Mouse (Mus musculus): ENCODE measurements around the gene Btbd2. TPM values are rescaled to one million over a fixed set of nuclear protein-coding genes. Genes with fewer than 3 reads are reported as not detected.

Gene Btbd2
- total RNA-seq, 1 experiment from 2014 or later: 14.6 TPM

Other genes starting within 250 kb of the Btbd2 start
- 18.9 to 30.0 TPM (median 26.1 TPM) in 3 replicates for gene Tcf3, start 223.4 kb downstream of the Btbd2 start, total RNA-seq (2017)
- gene Onecut3, start 162.2 kb downstream of the Btbd2 start, total RNA-seq (2017): not detected in 3 replicates
- gene Atp8b3, start 117.9 kb downstream of the Btbd2 start, total RNA-seq (2017): 1.0 to 1.6 TPM in 2 of 3 replicates, not detected in the other
- gene Rexo1, start 95.5 kb downstream of the Btbd2 start, total RNA-seq (2017): 21.1 to 32.2 TPM (median 24.1 TPM) in 3 replicates
- 5.1 to 8.5 TPM (median 8.2 TPM) in 3 replicates for gene Klf16, start 79.8 kb downstream of the Btbd2 start, total RNA-seq (2017)
- gene Abhd17a, start 66.7 kb downstream of the Btbd2 start, total RNA-seq (2017): 15.2 to 20.8 TPM (median 17.0 TPM) in 3 replicates
- gene Scamp4, start 54.2 kb downstream of the Btbd2 start, total RNA-seq (2017): 6.0 to 11.2 TPM (median 7.9 TPM) in 3 replicates
- gene Adat3, start 54.2 kb downstream of the Btbd2 start, total RNA-seq (2017): 1.8 TPM in 1 of 3 replicates, not detected in the others
- gene Gm49322, start 51.0 kb downstream of the Btbd2 start, total RNA-seq (2017): 0.78 to 1.0 TPM in 2 of 3 replicates, not detected in the other
- 174 to 193 TPM (median 192 TPM) in 3 replicates for gene Csnk1g2, start 34.2 kb downstream of the Btbd2 start, total RNA-seq (2017)
- gene Mknk2, start 21.0 kb upstream of the Btbd2 start, total RNA-seq (2017): 56.7 to 115 TPM (median 94.0 TPM) in 3 replicates
- gene Mob3a, start 44.9 kb upstream of the Btbd2 start, total RNA-seq (2017): 57.4 to 129 TPM (median 87.2 TPM) in 3 replicates
- gene Izumo4, start 45.1 kb upstream of the Btbd2 start, total RNA-seq (2017): 10.6 to 17.9 TPM (median 17.1 TPM) in 3 replicates
- 65.5 to 110 TPM (median 103 TPM) in 3 replicates for gene Ap3d1, start 85.2 kb upstream of the Btbd2 start, total RNA-seq (2017)
- gene Dot1l, start 98.1 kb upstream of the Btbd2 start, total RNA-seq (2017): 5.2 to 17.7 TPM (median 6.3 TPM) in 3 replicates
- gene Sf3a2, start 141.1 kb upstream of the Btbd2 start, total RNA-seq (2017): 9.4 to 23.3 TPM (median 10.7 TPM) in 3 replicates
- 29.4 to 59.3 TPM (median 41.3 TPM) in 3 replicates for gene Plekhj1, start 141.6 kb upstream of the Btbd2 start, total RNA-seq (2017)
- gene Amh, start 148.2 kb upstream of the Btbd2 start, total RNA-seq (2017): not detected in 3 replicates
- gene Jsrp1, start 156.4 kb upstream of the Btbd2 start, total RNA-seq (2017): not detected in 3 replicates
- 242 to 281 TPM (median 259 TPM) in 3 replicates for gene Oaz1, start 169.6 kb upstream of the Btbd2 start, total RNA-seq (2017)
- gene Lingo3, start 187.0 kb upstream of the Btbd2 start, total RNA-seq (2017): not detected in 3 replicates
- gene Lsm7, start 198.1 kb upstream of the Btbd2 start, total RNA-seq (2017): 78.9 to 86.7 TPM (median 80.7 TPM) in 3 replicates
- 8.1 to 18.2 TPM (median 8.2 TPM) in 3 replicates for gene Sppl2b, start 198.2 kb upstream of the Btbd2 start, total RNA-seq (2017)
- not detected in 3 replicates for gene Tmprss9, start 214.8 kb upstream of the Btbd2 start, total RNA-seq (2017)
- gene Timm13, start 243.9 kb upstream of the Btbd2 start, total RNA-seq (2017): 14.6 to 43.9 TPM (median 30.8 TPM) in 3 replicates

Data from monocyte, adult 5-6 weeks (primary cell).